In the genomic region with DNA sequence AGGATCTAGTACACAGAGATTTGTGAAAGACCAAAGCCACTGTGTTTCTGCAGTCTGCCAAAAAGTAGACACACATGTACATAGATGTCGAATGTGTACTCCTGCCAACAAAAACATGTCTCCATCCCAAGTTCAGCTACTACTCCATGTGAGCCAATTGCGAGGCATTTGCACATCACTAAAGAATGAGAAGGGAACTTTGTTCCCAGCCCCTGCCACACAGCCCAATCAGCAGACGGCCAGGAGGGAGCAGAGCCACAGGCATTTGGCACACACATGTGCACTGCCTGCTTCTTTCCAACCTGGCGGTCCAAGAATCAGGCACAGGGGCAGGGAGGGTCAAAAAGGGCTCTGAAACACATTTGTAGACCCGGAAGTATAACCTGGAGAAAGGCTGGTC, we compare ENCODE assay signal across 18 mouse cellular contexts.
DNase-seq lines count a peak whose midpoint lies in the region; ATAC-seq and TF ChIP-seq lines count a peak whose summit lies in the region.
"Had no signal": no experiment of that assay in that cellular context is flagged by ENCODE, and none has a peak within 500 bp of the region (broad histone marks: within the 10 kb centered on the region; RNA-seq: fewer than 3 reads in every experiment).

No protein-coding gene starts in this region.

- peak; percentile 30 for DNase-seq in gastrocnemius, adult 2 months
- no peak for DNase-seq in gastrocnemius, adult 8-10 months (ENCODE audit: low spot score in 2 of 2)
- no peak for DNase-seq in lung, postnatal 25 days (ENCODE audit: low spot score)
- DNase-seq in heart, postnatal 0 days (ENCODE audit: low spot score): peak; percentile 20
- DNase-seq in urinary bladder, postnatal 36 days (ENCODE audit: low spot score in 2 of 2): no peak
- DNase-seq in urinary bladder, postnatal 14 days (ENCODE audit: low spot score): no peak
- DNase-seq: adrenal gland, postnatal 36 days; cerebellum, adult 2 months; kidney, adult 2 months; right cerebral cortex, adult 18-20 months; thymus, adult 18-20 months had no signal

- no peaks in the 10 kb centered on the region for H3K36me3 ChIP-seq in lung, embryonic 16.5 days (ENCODE audit: control insufficient read depth, insufficient read depth, low read length)
- H3K36me3 ChIP-seq in heart, postnatal 0 days (replicated peaks; ENCODE audit: control insufficient read depth, insufficient read depth, low read length): no peaks in the 10 kb centered on the region
- H3K36me3 ChIP-seq: liver, embryonic 15.5 days; midbrain, embryonic 13.5 days; neural tube, embryonic 15.5 days had no signal

- H3K4me1 ChIP-seq in lung, embryonic 16.5 days (replicated peaks; ENCODE audit: control insufficient read depth, insufficient read depth, low read length): peaks cover 7% of the 10 kb centered on the region
- H3K4me1 ChIP-seq in heart, postnatal 0 days (ENCODE audit: control insufficient read depth, insufficient read depth): 0 out of 2 replicates have a peak, but pooled peaks cover 7% of the 10 kb centered on the region
- H3K4me1 ChIP-seq: liver, embryonic 15.5 days; midbrain, embryonic 13.5 days had no signal

- no peak overlapping the region for H3K9ac ChIP-seq in lung, embryonic 16.5 days (ENCODE audit: low read length)
- no peak overlapping the region for H3K9ac ChIP-seq in heart, postnatal 0 days (replicated peaks; ENCODE audit: low read depth, low read length)
- H3K9ac ChIP-seq: forebrain, embryonic 13.5 days; liver, embryonic 15.5 days; midbrain, embryonic 13.5 days; neural tube, embryonic 15.5 days had no signal

- no peak overlapping the region for H3K27ac ChIP-seq in gastrocnemius, adult 2 months
- H3K27ac ChIP-seq in lung, embryonic 16.5 days (ENCODE audit: low read length): no peak overlapping the region
- H3K27ac ChIP-seq in heart, postnatal 0 days (ENCODE audit: low read depth): no peak overlapping the region
- H3K27ac ChIP-seq: forebrain, embryonic 13.5 days; liver, embryonic 15.5 days; macrophage; midbrain, embryonic 13.5 days; neural tube, embryonic 15.5 days had no signal

- H3K27me3 ChIP-seq in lung, embryonic 16.5 days (ENCODE audit: control insufficient read depth, insufficient read depth, low read depth, low read length): no peaks in the 10 kb centered on the region
- H3K27me3 ChIP-seq in heart, postnatal 0 days (ENCODE audit: control insufficient read depth, insufficient read depth, low read length): 0 out of 2 replicates have a peak, but pooled peaks cover 4% of the 10 kb centered on the region
- H3K27me3 ChIP-seq: liver, embryonic 15.5 days had no signal

- intact Hi-C loops in gastrocnemius, adult 2 months (cut with DNase I): loop anchor here (5.0 kb wide), 1 partner anchor 195 kb away; no protein-coding TSS in a partner anchor

- TF ChIP-seq CTCF in gastrocnemius, adult 2 months (IDR thresholded peaks at IDR 0.05): no peak
- no peak for TF ChIP-seq CTCF in heart, postnatal 0 days (IDR thresholded peaks at IDR 0.05; ENCODE audit: low read depth)

- H3K9me3 ChIP-seq in lung, embryonic 16.5 days (ENCODE audit: control insufficient read depth, low read length): no peaks in the 10 kb centered on the region
- H3K9me3 ChIP-seq in heart, postnatal 0 days (replicated peaks; ENCODE audit: control insufficient read depth, low read length): no peaks in the 10 kb centered on the region
- H3K9me3 ChIP-seq: forebrain, embryonic 13.5 days; liver, embryonic 15.5 days; midbrain, embryonic 13.5 days; neural tube, embryonic 15.5 days had no signal

- WGBS in lung, embryonic 16.5 days: 67% methylated on average over 5 of the region's 5 CpGs
- WGBS in heart, postnatal 0 days: 50% methylated on average over 5 of the region's 5 CpGs

- peak; percentile 63 for ATAC-seq in lung, embryonic 16.5 days (ENCODE audit: low read depth)
- ATAC-seq in heart, postnatal 0 days (ENCODE audit: insufficient read depth, low read depth): peak; percentile 41; the same call in 1 of the 2 replicates
- ATAC-seq in neutrophil, adult 5-6 weeks (ENCODE audit: extremely low read depth, insufficient number of reproducible peaks, low FRiP score, poor library complexity, severe bottlenecking): peak; percentile 19; the same call in 1 of the 2 replicates
- ATAC-seq: forebrain, embryonic 13.5 days; midbrain, embryonic 13.5 days had no signal

- no peak overlapping the region for H3K4me3 ChIP-seq in gastrocnemius, adult 2 months
- H3K4me3 ChIP-seq in lung, embryonic 16.5 days (ENCODE audit: low read length): no peak overlapping the region
- H3K4me3 ChIP-seq in heart, postnatal 0 days (ENCODE audit: low read depth, low read length): no peak overlapping the region
- H3K4me3 ChIP-seq: forebrain, embryonic 13.5 days; liver, embryonic 15.5 days; midbrain, embryonic 13.5 days; neural tube, embryonic 15.5 days had no signal

- TF ChIP-seq EP300 in heart, postnatal 0 days (IDR thresholded peaks at IDR 0.05; ENCODE audit: low read depth): no peak

- H3K4me2 ChIP-seq in lung, embryonic 16.5 days (ENCODE audit: low read depth, low read length): no peak overlapping the region
- H3K4me2 ChIP-seq in heart, postnatal 0 days (ENCODE audit: low read depth, low read length): no peak overlapping the region
- H3K4me2 ChIP-seq: forebrain, embryonic 13.5 days; liver, embryonic 15.5 days; midbrain, embryonic 13.5 days; neural tube, embryonic 15.5 days had no signal

Comparison
In these comparisons a context has a peak if more than half of its experiments do, and no peak if none do; other contexts are left out.
1. DNase-seq: peak in gastrocnemius, adult 2 months (single experiment) and heart, postnatal 0 days (single experiment); none in gastrocnemius, adult 8-10 months (0 of 2), lung, postnatal 25 days (single experiment), urinary bladder, postnatal 36 days (0 of 2) and urinary bladder, postnatal 14 days (single experiment).
2. Peak in every context shown above with its lines, with median percentiles within 50 percentile points of each other: ATAC-seq.